Mouse (Mus musculus) intestine, embryonic 16.5 days (tissue): ENCODE measurements at regions not wholly inside any gene's neighbourhood (a gene's known extent, or its start where the extent isn't known, plus 50 kb on each side); places are given as distances from the start of the nearest gene placed in this dataset.

Experiments used
- ATAC-seq: fragments of 200-750 bp; cut with Nextera tagmentation; 2 replicates; pipeline ENCODE4 v1.8.0; 2017; ENCODE audit warnings: moderate TSS enrichment, moderate library complexity
- H3K27ac ChIP-seq: fragments of 300-500 bp; sonication (generic); 2 replicates; pipeline ENCODE4 v1.5.1; 2014; ENCODE audit warnings: mild to moderate bottlenecking, low read length
- H3K27me3 ChIP-seq: fragments of 300-500 bp; sonication (generic); replicated peaks from 2 replicates; pipeline ENCODE4 v1.6.1; 2014; ENCODE audit warnings: low read length, control low read depth, mixed read lengths; ENCODE audit not compliant: control insufficient read depth, insufficient read depth
- H3K36me3 ChIP-seq: fragments of 300-500 bp; sonication (generic); 2 replicates; pipeline ENCODE4 v1.6.1; 2014; ENCODE audit warnings: low read length, control low read depth; ENCODE audit not compliant: control insufficient read depth, insufficient read depth
- H3K4me1 ChIP-seq: fragments of 300-500 bp; sonication (generic); 2 replicates; pipeline ENCODE4 v1.6.1; 2014; ENCODE audit warnings: low read length, control low read depth, mixed read lengths; ENCODE audit not compliant: control insufficient read depth, insufficient read depth
- H3K4me2 ChIP-seq: fragments of 300-500 bp; sonication (generic); 2 replicates; pipeline ENCODE4 v1.6.1; 2014; ENCODE audit warnings: low read depth, low read length, control low read depth
- H3K4me3 ChIP-seq: fragments of 300-500 bp; sonication (generic); 2 replicates; pipeline ENCODE4 v1.5.1; 2014; ENCODE audit warnings: mild to moderate bottlenecking, low read length
- H3K9ac ChIP-seq: fragments of 300-500 bp; sonication (generic); 2 replicates; pipeline ENCODE4 v1.6.1; 2014; ENCODE audit warnings: low read depth, low read length
- H3K9me3 ChIP-seq: fragments of 300-500 bp; sonication (generic); 2 replicates; pipeline ENCODE4 v1.6.1; 2016; ENCODE audit warnings: low read length, control low read depth; ENCODE audit not compliant: control insufficient read depth
- WGBS: fragments of 180-500 bp; shearing (Covaris S2); extraction: QIAGEN DNeasy Blood & Tissue Kit; methylation state at CpG from one replicate; pipeline ENCODE4 v1.1.7; 2014; 5-methylcytosine and 5-hydroxymethylcytosine counted together

GRCm38 (mm10) chr2:28365756-28366155 is 80.8 kb upstream of the Ppp1r26 start:
- H3K9ac ChIP-seq = no peak overlapping the region
- H3K27ac ChIP-seq = no peak overlapping the region
- H3K4me2 ChIP-seq = no peak overlapping the region
- ATAC-seq = no peak
- H3K36me3 ChIP-seq = no peaks in the 10 kb centered on the region
- 79% methylated on average over 5 of the region's 5 CpGs for WGBS
- H3K27me3 ChIP-seq = no peaks in the 10 kb centered on the region
- no peak overlapping the region for H3K4me3 ChIP-seq
- no peaks in the 10 kb centered on the region for H3K9me3 ChIP-seq
- peaks cover 11% of the 10 kb centered on the region for H3K4me1 ChIP-seq

DNA sequence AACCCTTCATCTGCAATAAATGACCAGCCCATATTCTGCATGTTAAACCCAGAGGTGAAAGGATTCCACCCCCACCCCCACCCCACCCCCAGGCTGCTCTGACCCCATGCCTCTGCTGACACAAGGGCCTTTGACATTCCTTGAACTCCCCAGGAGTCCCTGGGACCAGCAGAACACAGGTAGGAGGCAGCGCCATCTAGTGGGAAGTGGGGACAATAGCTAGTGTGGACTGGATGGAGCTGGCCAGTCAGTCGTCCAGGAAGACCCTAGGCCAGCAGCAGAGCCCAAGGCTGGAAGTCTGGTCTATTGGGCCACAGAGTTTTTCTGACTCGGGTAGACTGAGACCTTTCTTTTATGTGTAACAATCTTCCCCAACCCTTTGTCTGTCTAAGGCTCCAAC is 71.8 kb upstream of the Ppp1r26 start:
- no peak for ATAC-seq
- no peak overlapping the region for H3K4me3 ChIP-seq
- no peaks in the 10 kb centered on the region for H3K9me3 ChIP-seq
- H3K4me1 ChIP-seq = peaks cover 9% of the 10 kb centered on the region
- H3K36me3 ChIP-seq = no peaks in the 10 kb centered on the region
- WGBS = 20% methylated on average over 3 of the region's 3 CpGs
- H3K4me2 ChIP-seq = no peak overlapping the region
- H3K27ac ChIP-seq = no peak overlapping the region
- H3K9ac ChIP-seq = no peak overlapping the region
- H3K27me3 ChIP-seq = no peaks in the 10 kb centered on the region

DNA sequence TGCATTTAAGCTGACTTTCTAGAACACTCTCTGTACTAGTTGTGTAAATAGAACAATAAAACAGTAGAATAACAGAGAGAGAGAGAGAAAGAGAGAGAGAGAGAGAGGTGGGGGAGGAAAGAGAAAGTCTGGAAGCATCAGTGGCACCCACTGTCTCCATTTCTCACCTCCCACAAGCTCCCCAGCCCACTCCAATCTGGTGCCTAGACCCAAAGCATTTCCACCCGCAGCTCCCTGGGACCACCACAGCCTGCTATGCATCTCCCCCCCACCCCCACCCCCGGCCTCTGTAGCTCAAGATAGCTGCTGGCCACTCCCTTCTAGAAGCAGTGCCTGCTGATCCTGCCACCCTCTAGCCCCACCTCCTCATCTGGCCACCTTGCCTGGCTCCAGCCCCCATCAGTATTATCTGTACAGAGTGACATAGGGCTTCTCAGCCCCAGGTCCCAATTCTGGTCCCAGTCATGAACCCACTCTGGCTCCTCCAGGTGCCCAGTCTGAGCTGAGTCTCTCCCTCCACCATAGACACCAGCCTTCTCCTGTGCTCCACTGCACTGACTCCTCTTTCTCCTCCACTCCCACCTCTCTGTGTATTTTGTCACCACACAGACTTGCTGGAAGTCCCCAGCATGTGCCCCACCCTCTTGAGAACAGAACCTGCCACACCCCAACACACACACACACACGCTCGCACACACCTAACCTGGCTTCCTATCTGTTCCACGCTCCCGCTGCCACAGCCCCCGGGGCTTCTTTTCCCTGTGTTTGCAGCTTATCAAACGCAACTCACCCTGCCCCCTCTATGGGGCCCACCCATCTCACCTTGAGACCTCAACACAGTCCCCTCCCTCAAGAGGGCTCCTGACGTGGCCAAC is 68.4 kb upstream of the Ppp1r26 start:
- Histone ChIP-seq H3K27me3 (no peaks in the 10 kb centered on the region), H3K36me3 (no peaks in the 10 kb centered on the region), H3K27ac (no peak overlapping the region), H3K9me3 (no peaks in the 10 kb centered on the region), H3K9ac (no peak overlapping the region), H3K4me1 (0 out of 2 replicates have a peak, but pooled peaks cover 4% of the 10 kb centered on the region), H3K4me2 (no peak overlapping the region), H3K4me3 (no peak overlapping the region)
- WGBS = 54% methylated on average over 9 of the region's 9 CpGs
- ATAC-seq = peak; percentile 38; the same call in 1 of the 2 replicates

GRCm38 (mm10) chr2:28382051-28382802 is 64.4 kb upstream of the Ppp1r26 start:
- Histone ChIP-seq H3K27ac (no peak overlapping the region), H3K4me1 (0 out of 2 replicates have a peak, but pooled peaks cover 4% of the 10 kb centered on the region), H3K4me2 (no peak overlapping the region), H3K4me3 (no peak overlapping the region), H3K9me3 (no peaks in the 10 kb centered on the region), H3K27me3 (no peaks in the 10 kb centered on the region), H3K36me3 (no peaks in the 10 kb centered on the region), H3K9ac (no peak overlapping the region)
- WGBS = 85% methylated on average over 12 of the region's 12 CpGs
- no peak for ATAC-seq

GRCm38 (mm10) chr2:28384875-28385274 is 61.7 kb upstream of the Ppp1r26 start:
- Histone ChIP-seq H3K27ac (no peak overlapping the region), H3K9ac (no peak overlapping the region), H3K4me3 (no peak overlapping the region), H3K27me3 (no peaks in the 10 kb centered on the region), H3K4me1 (no peaks in the 10 kb centered on the region), H3K9me3 (no peaks in the 10 kb centered on the region), H3K4me2 (no peak overlapping the region), H3K36me3 (no peaks in the 10 kb centered on the region)
- ATAC-seq = no peak
- WGBS = 69% methylated on average over 8 of the region's 8 CpGs

GRCm38 (mm10) chr2:28386784-28387183 is 59.8 kb upstream of the Ppp1r26 start:
- ATAC-seq = no peak
- Histone ChIP-seq H3K4me3 (no peak overlapping the region), H3K9ac (no peak overlapping the region), H3K4me1 (no peaks in the 10 kb centered on the region), H3K27ac (no peak overlapping the region), H3K36me3 (no peaks in the 10 kb centered on the region), H3K9me3 (no peaks in the 10 kb centered on the region), H3K4me2 (no peak overlapping the region), H3K27me3 (no peaks in the 10 kb centered on the region)
- WGBS = 53% methylated on average over 1 of the region's 1 CpGs

DNA sequence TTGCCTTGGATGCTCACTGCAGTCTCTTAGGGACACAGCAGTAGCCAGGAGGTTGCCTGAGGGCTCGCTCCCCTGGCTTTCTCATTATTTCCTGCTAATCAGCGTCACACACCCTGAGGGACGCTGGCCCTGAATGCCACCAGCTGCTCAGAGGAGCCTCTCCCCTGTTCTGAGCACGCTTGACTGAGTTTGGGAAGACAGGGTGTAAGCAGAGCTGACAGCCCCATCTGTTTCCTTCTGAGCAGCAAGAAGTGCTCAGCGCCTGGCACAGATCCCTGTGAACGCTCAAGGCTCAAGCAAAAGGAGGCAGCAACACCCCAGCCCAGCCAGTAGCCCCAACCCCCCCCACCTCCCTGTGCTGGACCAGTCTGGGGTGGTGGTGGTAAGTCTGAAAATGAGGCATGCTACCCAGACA is 59.2 kb upstream of the Ppp1r26 start:
- ATAC-seq = no peak
- Histone ChIP-seq H3K27me3 (no peaks in the 10 kb centered on the region), H3K4me3 (no peak overlapping the region), H3K4me2 (no peak overlapping the region), H3K9ac (no peak overlapping the region), H3K9me3 (no peaks in the 10 kb centered on the region), H3K36me3 (no peaks in the 10 kb centered on the region), H3K27ac (peak overlapping the region; percentile 10; the same call in 1 of the 2 replicates), H3K4me1 (no peaks in the 10 kb centered on the region)
- WGBS = 26% methylated on average over 6 of the region's 6 CpGs

- ATAC-seq = no peak
- no peak overlapping the region for H3K4me3 ChIP-seq
- H3K27me3 ChIP-seq = no peaks in the 10 kb centered on the region
- H3K4me2 ChIP-seq = no peak overlapping the region
- 86% methylated on average over 4 of the region's 4 CpGs for WGBS
- no peaks in the 10 kb centered on the region for H3K9me3 ChIP-seq
- H3K36me3 ChIP-seq = no peaks in the 10 kb centered on the region
- no peak overlapping the region for H3K9ac ChIP-seq
- H3K4me1 ChIP-seq = no peaks in the 10 kb centered on the region
- H3K27ac ChIP-seq = no peak overlapping the region
Measured at GRCm38 (mm10) chr2:28387926-28388325, 58.7 kb upstream of the Ppp1r26 start.

DNA sequence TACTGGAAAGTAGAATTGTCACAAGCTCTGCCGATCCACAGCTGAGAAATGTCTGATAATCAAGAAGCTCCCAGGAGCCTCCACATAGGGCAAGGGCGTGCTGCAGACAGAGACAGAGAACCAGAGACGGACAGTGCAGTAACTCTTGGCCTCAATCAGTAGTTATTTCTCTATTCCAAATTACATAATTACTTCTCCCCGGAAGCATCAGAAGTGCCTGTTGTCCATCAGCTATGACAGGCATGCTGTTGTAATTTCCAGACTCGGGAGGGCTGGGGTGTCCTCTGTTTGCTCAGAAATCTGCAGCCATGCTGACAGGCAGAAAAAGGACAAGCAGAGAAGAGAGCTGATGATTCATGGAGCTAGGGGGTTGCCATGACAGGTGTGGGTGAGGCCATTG is 56.9 kb upstream of the Ppp1r26 start:
- Histone ChIP-seq H3K4me1 (no peaks in the 10 kb centered on the region), H3K9ac (no peak overlapping the region), H3K27ac (no peak overlapping the region), H3K36me3 (no peaks in the 10 kb centered on the region), H3K9me3 (no peaks in the 10 kb centered on the region), H3K27me3 (no peaks in the 10 kb centered on the region), H3K4me3 (no peak overlapping the region), H3K4me2 (no peak overlapping the region)
- ATAC-seq = no peak
- 66% methylated on average over 5 of the region's 5 CpGs for WGBS
